Mouse (Mus musculus): Measurements from ENCODE around the gene Hspb1.
A peak's percentile ranks its signal among the peaks of the same experiment; 100 is the strongest.

GRCm38 (mm10) chr5:135847460-135847859, 40.3 kb upstream of the Hspb1 start:
- TF ChIP-seq CTCF (IDR thresholded peaks at IDR 0.05; ENCODE audit: low read depth, low read length) (peak; percentile 4; the same call in 1 of the 2 replicates), POLR2A (IDR thresholded peaks at IDR 0.05; ENCODE audit: extremely low read depth, insufficient read depth, low read length) (no peak)

All from liver, adult 2 months (tissue).